Mouse (Mus musculus) left cerebral cortex, postnatal 14 days (tissue): ENCODE results near the gene Fbxo6. TPM values are rescaled to one million over a fixed set of nuclear protein-coding genes. Genes with fewer than 3 reads are reported as not detected.

Source experiments
- DNase-seq, 2 experiments: peaks; one replicate each; pipeline ENCODE4 v3.0.0; 2021 to 2022; ENCODE audit warnings: low spot score in 2 of 2, mixed read lengths in 1 of 2
- intact Hi-C: fragments of 180-260 bp; cut with DNase I; formaldehyde crosslinking; loops from one replicate; pipeline ENCODE4 v1.15.1; 2025
- microRNA-seq, 2 experiments: library from miRNA; unstranded; fragments of <30 nt; microRNA quantifications; one replicate each; pipeline ENCODE4 v1.2.0; 2022
- total RNA-seq, 2 experiments: library from RNA; stranded (reverse); gene quantifications; 2 replicates each; pipeline ENCODE4 v1.2.3; 2021

The Fbxo6 gene
- total RNA-seq, 2 experiments from 2014 or later = 25.7 to 29.4 TPM

DNA sequence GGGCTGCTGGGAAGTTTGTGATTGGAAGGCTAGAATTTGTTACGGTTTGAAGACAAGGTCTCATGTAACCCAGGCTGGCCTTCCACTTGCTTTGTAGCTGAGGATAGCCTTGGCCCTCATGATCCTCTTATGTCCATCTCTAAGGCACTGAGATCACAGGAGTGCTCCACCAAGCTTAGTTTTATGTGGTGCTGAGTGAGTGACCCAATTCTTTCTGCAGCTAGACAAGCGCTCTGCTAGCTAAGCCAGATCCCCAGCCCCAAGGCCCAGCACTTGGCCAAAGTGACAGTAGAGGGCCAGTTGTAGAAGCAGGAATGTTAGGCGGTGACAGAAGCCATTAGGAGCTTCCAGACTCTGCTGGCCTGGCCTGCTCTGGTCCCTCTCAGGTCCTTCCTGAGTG, 47.8 kb downstream of the Fbxo6 start:
- DNase-seq = no peak
- intact Hi-C loops = loop anchor here (10.0 kb wide), 1 partner anchor 321 kb away; no protein-coding TSS in a partner anchor

DNA sequence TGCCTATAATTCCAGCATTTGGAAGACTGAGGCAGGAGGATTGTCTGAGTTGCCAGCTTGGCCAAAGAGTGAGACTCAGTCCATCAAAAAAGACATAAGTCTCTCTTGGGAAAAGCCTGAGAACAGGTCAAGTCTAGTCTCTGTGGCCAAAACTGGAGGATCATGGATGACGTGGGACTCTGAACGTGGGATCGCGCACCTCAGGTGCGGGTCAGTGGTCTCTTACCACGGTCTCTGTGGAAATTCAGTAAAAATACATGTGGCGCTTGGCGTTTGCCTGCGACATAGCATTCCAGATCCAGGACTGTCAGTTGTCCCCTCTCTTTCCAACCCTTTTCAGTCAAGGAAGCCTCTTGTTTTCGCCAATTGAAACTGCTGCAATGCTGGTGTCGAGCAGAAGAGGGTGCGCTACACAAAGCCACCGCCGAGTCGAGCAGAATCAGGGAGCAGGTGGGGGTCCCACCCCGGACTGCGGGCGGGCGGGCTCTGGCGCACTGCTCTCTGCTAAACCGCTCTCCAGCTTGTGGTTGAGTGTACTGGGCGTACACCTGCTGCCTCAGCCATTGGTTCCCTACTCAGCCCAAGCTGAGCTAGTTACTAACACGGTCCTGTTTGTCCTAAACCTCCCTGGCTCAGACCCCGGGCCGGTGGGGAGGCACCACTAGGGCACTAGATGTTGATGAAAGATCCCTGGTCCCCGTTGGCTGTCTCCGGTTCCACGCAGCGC, 50.0 kb downstream of the Fbxo6 start:
- intact Hi-C loops = loop anchor here (10.0 kb wide), 1 partner anchor 323 kb away; no protein-coding TSS in a partner anchor
- DNase-seq = peak; percentile 77 to 78

DNA sequence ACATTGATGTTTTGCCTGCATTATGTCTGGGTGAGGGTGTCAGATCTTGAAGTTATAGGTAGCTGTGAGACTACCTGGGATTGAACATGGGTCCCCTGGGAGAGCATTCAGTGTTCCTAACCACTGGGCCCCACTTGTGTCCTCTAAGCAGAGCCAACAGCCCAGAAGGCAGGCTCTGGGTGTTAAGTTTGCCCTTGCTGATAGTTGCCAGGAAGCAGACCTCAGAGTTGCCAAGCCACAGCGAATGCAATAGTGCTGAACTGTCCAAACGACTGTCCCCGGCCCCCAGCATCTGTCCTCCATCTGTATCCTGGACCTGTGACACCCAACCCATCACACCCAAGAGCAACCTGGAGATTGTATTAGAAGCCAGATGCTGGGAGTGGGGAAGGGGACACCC, 53.3 kb downstream of the Fbxo6 start:
- intact Hi-C loops = no loop called here
- DNase-seq = no peak

DNA sequence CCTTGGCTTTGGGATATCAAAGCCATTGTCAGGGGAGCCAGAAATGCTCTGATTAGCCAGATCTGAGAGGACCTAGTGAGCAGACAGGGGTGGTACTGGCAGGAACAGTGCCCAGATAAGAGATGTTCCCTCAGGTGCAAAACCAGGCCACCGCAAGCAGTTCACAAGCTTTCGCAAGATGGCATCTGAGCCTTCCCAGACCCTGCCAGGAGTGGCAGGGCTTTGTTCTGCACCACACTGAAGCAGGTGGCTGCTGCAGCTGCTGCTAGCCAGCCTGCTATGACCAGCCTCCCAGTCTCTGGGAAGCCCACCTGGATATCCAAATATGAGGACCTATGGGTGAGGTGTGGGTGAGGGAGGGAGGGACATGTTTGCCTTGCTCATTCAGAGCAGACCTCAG, 54.0 kb downstream of the Fbxo6 start:
- no peak for DNase-seq
- intact Hi-C loops = no loop called here

Small RNAs within 50 kb of the gene (microRNA-seq; reads per million reads assigned to microRNA genes)
- 0 reads per million in 2 experiments for gene Mir7022

Other genes starting within 250 kb of the Fbxo6 start
- gene Mfn2, start 247.4 kb downstream of the Fbxo6 start, total RNA-seq = 100 to 1,000 TPM; 184 TPM
- 10 to 100 TPM; 20.3 to 21.8 TPM for gene Plod1, start 215.4 kb downstream of the Fbxo6 start, total RNA-seq
- gene 2510039O18Rik, start 211.2 kb downstream of the Fbxo6 start, total RNA-seq = 10 to 100 TPM; 26.8 to 30.6 TPM
- gene Nppb, start 166.4 kb downstream of the Fbxo6 start, total RNA-seq = not detected
- 1 to 10 TPM in 1 of 2 experiments, under 1 TPM in 1; 0.53 to 1.3 TPM for gene Nppa, start 151.4 kb downstream of the Fbxo6 start, total RNA-seq
- gene Clcn6, start 113.3 kb downstream of the Fbxo6 start, total RNA-seq = 10 to 100 TPM; 60.1 to 61.1 TPM
- 10 to 100 TPM; 24.9 to 28.3 TPM for gene Mthfr, start 113.1 kb downstream of the Fbxo6 start, total RNA-seq
- gene Agtrap, start 64.1 kb downstream of the Fbxo6 start, total RNA-seq = 1 to 10 TPM; 5.8 to 8.1 TPM
- gene Mad2l2, start 21.8 kb downstream of the Fbxo6 start, total RNA-seq = 10 to 100 TPM; 10.1 to 16.2 TPM
- gene Draxin, start 21.4 kb downstream of the Fbxo6 start, total RNA-seq = 1 to 10 TPM in 1 of 2 experiments, under 1 TPM in 1; 0.46 to 1.2 TPM
- gene Fbxo44, start 8.3 kb upstream of the Fbxo6 start, total RNA-seq = 100 to 1,000 TPM; 101 to 105 TPM
- 10 to 100 TPM; 45.6 to 55.4 TPM for gene Fbxo2, start 8.5 kb upstream of the Fbxo6 start, total RNA-seq
- 10 to 100 TPM; 23.0 to 24.8 TPM for gene Disp3, start 135.8 kb upstream of the Fbxo6 start, total RNA-seq